11 mouse cellular contexts compared by ENCODE assay signal in genomic region chr13:59323441-59323840, GRCm38 (mm10).
DNase-seq lines count a peak whose midpoint lies in the region; ATAC-seq and TF ChIP-seq lines count a peak whose summit lies in the region.
"Had no signal": no experiment of that assay in that cellular context is flagged by ENCODE, and none has a peak within 500 bp of the region (broad histone marks: within the 10 kb centered on the region; RNA-seq: fewer than 3 reads in every experiment).

No protein-coding gene starts in this region.

- no peak overlapping the region for H3K9ac ChIP-seq in heart, embryonic 11.5 days (ENCODE audit: low read depth, low read length)
- no peak overlapping the region for H3K9ac ChIP-seq in midbrain, embryonic 11.5 days (ENCODE audit: low read length)
- H3K9ac ChIP-seq in midbrain, postnatal 0 days (replicated peaks; ENCODE audit: low read length, poor library complexity, severe bottlenecking) = no peak overlapping the region
- H3K9ac ChIP-seq in neural tube, embryonic 13.5 days = no peak overlapping the region
- H3K9ac ChIP-seq: heart, embryonic 13.5 days; intestine, embryonic 15.5 days had no signal

- no peaks in the 10 kb centered on the region for H3K27me3 ChIP-seq in heart, embryonic 11.5 days (ENCODE audit: control insufficient read depth, insufficient read depth, low read length)
- H3K27me3 ChIP-seq in midbrain, embryonic 11.5 days (ENCODE audit: control insufficient read depth, insufficient read depth, low read length) = no peaks in the 10 kb centered on the region
- no peaks in the 10 kb centered on the region for H3K27me3 ChIP-seq in midbrain, postnatal 0 days (ENCODE audit: insufficient read depth, low read length)
- H3K27me3 ChIP-seq in neural tube, embryonic 13.5 days = no peaks in the 10 kb centered on the region
- H3K27me3 ChIP-seq: heart, embryonic 13.5 days; intestine, embryonic 15.5 days had no signal

- 37% methylated on average over 5 of the region's 5 CpGs for WGBS in heart, embryonic 11.5 days (ENCODE audit: insufficient replicate concordance)
- WGBS in midbrain, embryonic 11.5 days = 57% methylated on average over 5 of the region's 5 CpGs
- WGBS in midbrain, postnatal 0 days = 57% methylated on average over 5 of the region's 5 CpGs
- WGBS in neural tube, embryonic 13.5 days = 53% methylated on average over 5 of the region's 5 CpGs

- TF ChIP-seq CTCF in midbrain, postnatal 0 days (IDR thresholded peaks at IDR 0.05) = no peak

- peak; percentile 56 for DNase-seq in heart, postnatal 4 days
- peak; percentile 82 for DNase-seq in midbrain, embryonic 11.5 days (ENCODE audit: low spot score, missing footprints)
- DNase-seq in midbrain, postnatal 0 days (ENCODE audit: low spot score) = no peak
- peak; percentile 78 for DNase-seq in embryo, embryonic 11 days
- DNase-seq in layer of hippocampus, postnatal 25 days (ENCODE audit: extremely low spot score in 1 of 2, low spot score in 1 of 2) = no peak
- no peak for DNase-seq in layer of hippocampus, adult 9-10 months (ENCODE audit: low spot score)

- H3K9me3 ChIP-seq in heart, embryonic 11.5 days (replicated peaks; ENCODE audit: control insufficient read depth, low read length) = no peaks in the 10 kb centered on the region
- no peaks in the 10 kb centered on the region for H3K9me3 ChIP-seq in midbrain, embryonic 11.5 days (ENCODE audit: control insufficient read depth, low read length)
- no peaks in the 10 kb centered on the region for H3K9me3 ChIP-seq in midbrain, postnatal 0 days (ENCODE audit: low read length)
- no peaks in the 10 kb centered on the region for H3K9me3 ChIP-seq in neural tube, embryonic 13.5 days
- H3K9me3 ChIP-seq: heart, embryonic 13.5 days; intestine, embryonic 15.5 days had no signal

- no peaks in the 10 kb centered on the region for H3K36me3 ChIP-seq in heart, embryonic 11.5 days (ENCODE audit: control insufficient read depth, insufficient read depth, low read length)
- H3K36me3 ChIP-seq in midbrain, embryonic 11.5 days (ENCODE audit: control insufficient read depth, insufficient read depth, low read length) = no peaks in the 10 kb centered on the region
- H3K36me3 ChIP-seq in midbrain, postnatal 0 days (ENCODE audit: insufficient read depth, low read length) = no peaks in the 10 kb centered on the region
- H3K36me3 ChIP-seq in neural tube, embryonic 13.5 days = no peaks in the 10 kb centered on the region
- H3K36me3 ChIP-seq: heart, embryonic 13.5 days; intestine, embryonic 15.5 days had no signal

- no peak for ATAC-seq in heart, embryonic 11.5 days (replicated peaks; ENCODE audit: insufficient number of reproducible peaks, low FRiP score, low TSS enrichment)
- no peak for ATAC-seq in midbrain, embryonic 11.5 days (ENCODE audit: low FRiP score)
- ATAC-seq in midbrain, postnatal 0 days (ENCODE audit: low FRiP score) = no peak
- no peak for ATAC-seq in neural tube, embryonic 13.5 days (ENCODE audit: low read depth)
- ATAC-seq: CD4-positive, CD25-positive, alpha-beta regulatory T cell, adult 4 months; intestine, embryonic 15.5 days had no signal

- no peak overlapping the region for H3K4me2 ChIP-seq in heart, embryonic 11.5 days
- no peak overlapping the region for H3K4me2 ChIP-seq in midbrain, embryonic 11.5 days
- H3K4me2 ChIP-seq in midbrain, postnatal 0 days (ENCODE audit: low read depth, low read length, poor library complexity, severe bottlenecking) = no peak overlapping the region
- H3K4me2 ChIP-seq in neural tube, embryonic 13.5 days = no peak overlapping the region
- H3K4me2 ChIP-seq: heart, embryonic 13.5 days; intestine, embryonic 15.5 days had no signal

- H3K27ac ChIP-seq in heart, embryonic 11.5 days (ENCODE audit: low read depth, low read length) = no peak overlapping the region
- no peak overlapping the region for H3K27ac ChIP-seq in midbrain, embryonic 11.5 days (ENCODE audit: low read depth, low read length)
- H3K27ac ChIP-seq in midbrain, postnatal 0 days (ENCODE audit: low read depth, low read length) = no peak overlapping the region
- H3K27ac ChIP-seq in neural tube, embryonic 13.5 days (replicated peaks) = peak overlapping the region; percentile 59; the same call in 1 of the 2 replicates
- H3K27ac ChIP-seq: heart, embryonic 13.5 days; intestine, embryonic 15.5 days had no signal

- no peaks in the 10 kb centered on the region for H3K4me1 ChIP-seq in heart, embryonic 11.5 days (ENCODE audit: control insufficient read depth, insufficient read depth, low read length)
- no peaks in the 10 kb centered on the region for H3K4me1 ChIP-seq in midbrain, embryonic 11.5 days (ENCODE audit: control insufficient read depth, insufficient read depth, low read length)
- H3K4me1 ChIP-seq in midbrain, postnatal 0 days (ENCODE audit: insufficient read depth, low read length) = no peaks in the 10 kb centered on the region
- peaks cover 9% of the 10 kb centered on the region for H3K4me1 ChIP-seq in neural tube, embryonic 13.5 days (replicated peaks)
- H3K4me1 ChIP-seq: heart, embryonic 13.5 days; intestine, embryonic 15.5 days had no signal

- no peak overlapping the region for H3K4me3 ChIP-seq in heart, embryonic 11.5 days (ENCODE audit: low read depth, low read length)
- H3K4me3 ChIP-seq in midbrain, embryonic 11.5 days (ENCODE audit: low read depth, low read length) = no peak overlapping the region
- no peak overlapping the region for H3K4me3 ChIP-seq in midbrain, postnatal 0 days (ENCODE audit: low read depth, low read length)
- no peak overlapping the region for H3K4me3 ChIP-seq in neural tube, embryonic 13.5 days
- H3K4me3 ChIP-seq: heart, embryonic 13.5 days; intestine, embryonic 15.5 days had no signal

Comparison
In these comparisons a context has a peak if more than half of its experiments do, and no peak if none do; other contexts are left out.
1. DNase-seq: peak in heart, postnatal 4 days (single experiment), midbrain, embryonic 11.5 days (single experiment) and embryo, embryonic 11 days (single experiment); none in midbrain, postnatal 0 days (single experiment), layer of hippocampus, postnatal 25 days (0 of 2) and layer of hippocampus, adult 9-10 months (single experiment).